Mouse (Mus musculus) adrenal gland (tissue): ENCODE results near the gene Wipf3.

Source experiments
- intact Hi-C: fragments of 180-260 bp; cut with DNase I; formaldehyde crosslinking; loops from one replicate; pipeline ENCODE4 v1.15.1; 2025

Gene Wipf3

GRCm38 (mm10) chr6:54472846-54473715 lies 43.7 kb downstream of the Wipf3 start:
- intact Hi-C loops: no loop called here

DNA sequence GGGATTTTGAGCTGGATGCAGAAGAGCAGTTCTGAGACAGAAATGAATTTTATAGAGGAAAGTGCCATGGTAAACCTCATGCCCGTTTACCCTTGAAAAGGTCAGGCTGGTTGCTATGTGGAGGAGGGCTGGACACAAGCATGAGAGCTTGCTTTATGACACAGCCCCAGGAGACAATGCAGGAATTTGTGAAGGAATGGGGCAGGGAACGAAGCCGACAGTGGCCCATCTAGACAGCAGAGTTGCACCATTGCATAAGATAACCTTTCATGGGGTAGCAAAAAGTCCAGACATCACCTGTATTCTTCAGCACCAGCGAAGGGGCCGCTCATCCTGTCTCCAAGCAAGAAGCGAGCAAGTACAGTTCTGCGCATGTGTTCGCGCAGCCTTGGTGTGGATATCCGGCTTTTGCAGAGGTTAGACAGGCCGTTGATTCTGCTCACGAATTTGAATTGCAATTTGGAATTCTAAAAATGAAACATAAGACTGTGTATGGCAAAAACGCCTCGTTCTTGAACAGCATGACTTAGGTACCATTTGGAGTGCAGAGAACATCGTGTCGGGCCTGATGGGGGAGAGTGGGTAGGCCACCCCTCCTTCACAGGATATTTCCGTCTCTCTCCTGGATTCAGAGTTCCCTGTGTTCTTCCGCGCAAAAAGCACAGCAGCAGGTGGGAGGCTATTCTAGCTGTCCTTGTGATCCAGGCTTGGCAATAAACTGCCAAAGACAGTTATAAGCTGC lies 46.7 kb downstream of the Wipf3 start:
- intact Hi-C loops: loop anchor here (5.0 kb wide), 1 partner anchor 64 kb away; no protein-coding TSS in a partner anchor

DNA sequence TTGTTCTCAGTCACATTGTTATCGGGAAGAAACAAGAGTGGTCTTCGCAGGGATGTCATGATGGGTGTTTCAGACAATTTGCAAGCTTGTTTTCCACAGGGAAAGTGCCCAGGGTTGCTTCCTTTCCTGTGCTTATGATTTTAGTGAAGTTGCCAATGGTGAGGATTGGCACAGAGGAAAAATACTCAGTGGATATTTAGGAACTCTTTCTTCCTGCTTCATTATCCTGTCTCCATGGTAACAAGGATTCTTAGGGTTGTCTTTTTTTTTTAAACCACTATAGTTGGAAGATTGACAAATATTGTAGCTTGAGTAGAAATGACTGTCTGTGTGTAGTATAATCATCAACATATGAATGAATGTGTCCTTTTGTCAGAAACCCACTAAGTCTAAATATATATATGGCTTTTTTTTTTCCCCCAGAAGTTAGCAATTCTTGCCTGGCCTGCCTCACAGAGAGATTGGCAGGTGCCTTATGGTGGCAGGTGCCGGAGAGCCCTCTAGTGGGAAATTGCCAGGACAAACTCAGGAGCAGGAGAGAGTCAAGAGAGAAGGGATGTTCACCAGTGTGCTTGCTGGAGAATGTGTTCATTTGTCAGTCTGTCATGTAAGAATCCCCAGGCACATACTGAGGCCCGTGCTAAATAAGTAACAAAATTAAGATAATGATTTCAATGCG lies 49.4 kb downstream of the Wipf3 start:
- intact Hi-C loops: loop anchor here (2.0 to 5.0 kb wide), 2 partner anchors 66 to 86 kb away; no protein-coding TSS in a partner anchor

DNA sequence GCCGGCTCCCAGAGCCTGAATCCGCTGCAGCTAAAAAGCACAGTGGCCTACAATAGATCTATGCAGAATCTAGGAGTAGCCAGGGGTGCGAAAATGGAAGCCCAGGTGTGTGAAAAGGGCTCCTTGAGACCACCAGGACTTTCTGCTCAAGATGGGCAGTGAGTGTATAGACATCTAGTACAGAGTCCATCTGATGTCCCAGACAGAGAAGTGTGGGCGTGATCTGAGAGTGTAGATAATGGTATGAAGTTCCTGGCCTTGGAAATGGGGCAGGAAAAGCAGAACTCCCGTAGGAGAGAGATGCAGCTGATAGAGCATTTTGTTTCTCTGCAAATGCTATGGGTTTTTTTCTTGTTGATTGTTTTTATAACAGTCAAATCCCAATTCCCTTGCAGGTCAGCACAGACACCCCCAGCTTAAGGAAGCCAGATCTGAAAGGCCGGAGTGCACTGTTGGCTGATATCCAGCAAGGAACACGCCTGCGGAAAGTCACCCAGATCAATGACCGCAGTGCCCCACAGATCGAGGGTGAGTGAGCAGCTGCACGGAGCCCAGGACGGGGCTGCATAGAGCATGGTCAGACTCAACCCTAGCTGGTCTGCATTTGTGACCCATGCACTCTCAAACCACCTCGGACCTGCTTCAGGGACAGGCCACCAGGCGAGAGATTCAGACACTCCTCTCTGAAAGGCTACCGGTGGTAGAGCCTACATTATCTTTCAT lies 52.1 kb downstream of the Wipf3 start:
- intact Hi-C loops: no loop called here

DNA sequence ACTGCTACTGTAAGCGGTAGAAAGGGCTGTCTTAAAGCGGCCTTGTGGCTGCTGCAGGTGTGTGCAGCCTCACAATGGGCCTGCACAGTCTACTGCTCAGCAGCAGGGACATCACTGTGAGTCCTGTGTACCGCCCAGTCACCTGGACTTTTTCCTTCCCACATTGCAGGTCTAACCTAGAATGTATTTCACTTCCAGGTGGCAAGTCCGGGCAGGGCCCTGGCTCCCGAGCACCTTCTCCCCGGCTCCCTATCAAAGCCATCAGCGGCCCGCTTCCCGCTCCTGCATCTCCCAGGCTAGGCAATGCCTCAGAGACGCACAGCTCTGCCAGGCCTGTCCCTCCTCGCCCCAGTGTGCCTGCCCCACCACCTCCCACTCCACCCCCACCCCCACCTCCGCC lies 55.6 kb downstream of the Wipf3 start:
- intact Hi-C loops: no loop called here

GRCm38 (mm10) chr6:54485435-54485901 lies 56.1 kb downstream of the Wipf3 start:
- intact Hi-C loops: no loop called here

DNA sequence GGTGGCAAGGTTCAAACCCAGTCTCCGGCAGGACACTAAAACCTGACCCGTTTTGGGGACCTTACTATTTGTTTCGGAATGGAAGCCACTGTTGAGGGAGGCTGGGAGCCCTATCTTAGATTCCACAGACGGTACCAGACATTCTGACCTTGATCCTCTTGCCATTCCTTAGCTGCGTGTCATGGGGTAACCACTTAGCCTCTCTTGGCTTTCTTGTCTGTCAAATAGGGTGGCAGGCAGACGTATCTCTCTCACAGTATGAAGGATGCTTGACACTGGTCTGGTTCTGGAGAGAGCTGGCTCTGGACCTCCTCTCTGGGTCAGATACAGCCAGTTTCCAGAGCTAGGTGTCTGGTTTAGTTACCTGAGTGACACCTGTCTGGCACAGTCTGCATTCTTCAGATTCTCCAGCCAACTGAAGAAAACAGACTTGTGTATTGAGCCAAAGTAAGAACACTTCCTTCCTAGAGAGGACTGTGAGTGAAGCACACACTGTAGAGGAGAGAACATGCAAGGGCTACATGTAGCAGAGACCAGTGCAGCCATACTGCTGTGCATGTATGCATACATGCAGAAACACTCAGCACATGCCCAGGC lies 56.7 kb downstream of the Wipf3 start:
- intact Hi-C loops: no loop called here

DNA sequence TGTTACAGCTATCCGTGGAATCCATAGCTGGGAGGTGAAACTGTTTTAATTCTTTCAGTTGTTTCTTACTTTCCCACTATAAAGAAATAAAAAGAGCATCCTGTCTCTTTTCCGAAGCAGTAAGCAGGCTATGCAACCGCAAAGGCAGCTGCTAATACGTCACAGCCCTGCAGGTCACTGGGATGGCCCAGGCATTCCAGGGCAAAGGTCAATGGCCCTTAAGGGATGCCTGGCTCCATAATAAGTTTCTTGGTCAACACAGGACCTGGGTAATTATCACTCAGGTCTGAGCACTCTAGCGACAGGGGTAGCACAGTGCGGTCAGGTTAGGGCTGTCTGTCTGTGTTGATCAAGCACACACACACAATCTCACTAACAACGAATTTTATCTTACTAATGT lies 61.7 kb downstream of the Wipf3 start:
- intact Hi-C loops: no loop called here

GRCm38 (mm10) chr6:54494097-54494496 lies 64.7 kb downstream of the Wipf3 start:
- intact Hi-C loops: no loop called here

- intact Hi-C loops: no loop called here
Measured at GRCm38 (mm10) chr6:54494612-54495398, 65.4 kb downstream of the Wipf3 start.

- intact Hi-C loops: no loop called here
Measured at GRCm38 (mm10) chr6:54496214-54496613, 66.8 kb downstream of the Wipf3 start.

DNA sequence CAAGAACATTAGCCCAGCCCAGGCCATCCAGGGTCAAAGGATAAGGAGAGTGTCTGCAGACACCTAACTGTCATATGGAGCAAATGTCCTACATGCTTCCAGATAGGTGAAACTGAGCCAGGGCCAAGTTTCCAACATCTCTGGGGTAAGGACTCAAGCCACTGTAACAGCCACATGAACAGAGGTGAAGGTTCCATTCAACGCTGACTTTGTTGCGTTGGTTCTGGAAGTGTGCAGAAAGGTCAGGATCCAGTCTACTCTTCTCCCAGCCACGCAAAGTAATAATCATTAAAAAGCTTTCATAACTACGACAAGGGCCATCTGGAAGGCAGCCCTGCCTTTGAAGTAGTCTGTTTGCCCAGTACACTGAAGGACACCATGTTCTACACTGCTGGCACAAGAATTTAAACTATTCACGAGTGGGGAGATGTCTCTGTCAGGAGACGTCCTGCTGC lies 73.3 kb downstream of the Wipf3 start:
- intact Hi-C loops: no loop called here

GRCm38 (mm10) chr6:54506318-54506717 lies 76.9 kb downstream of the Wipf3 start:
- intact Hi-C loops: loop anchor here (2.0 kb wide), 1 partner anchor 116 kb away; no protein-coding TSS in a partner anchor

DNA sequence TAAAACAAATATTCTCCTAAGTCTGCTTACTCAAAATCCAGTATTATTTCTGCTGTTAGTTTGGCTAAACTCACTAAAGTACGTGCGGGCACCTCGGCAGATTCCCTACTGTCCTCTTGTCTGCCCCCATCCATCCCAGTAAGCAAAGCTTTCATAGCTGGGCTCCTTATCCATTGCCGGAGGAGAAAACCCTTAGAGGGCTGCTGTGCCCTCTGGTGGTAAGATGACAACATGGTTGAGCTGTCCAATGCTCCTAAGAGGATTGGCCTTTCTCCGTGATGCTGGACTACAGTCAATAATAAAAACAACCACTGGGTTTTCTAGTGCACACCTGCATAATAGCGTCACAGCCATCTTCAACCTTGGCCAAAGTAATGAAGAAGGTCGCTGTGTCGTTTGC lies 77.6 kb downstream of the Wipf3 start:
- intact Hi-C loops: loop anchor here (2.0 kb wide), 1 partner anchor 116 kb away; no protein-coding TSS in a partner anchor

GRCm38 (mm10) chr6:54507808-54508207 lies 78.4 kb downstream of the Wipf3 start:
- intact Hi-C loops: loop anchor here (2.0 kb wide), 1 partner anchor 117 kb away; no protein-coding TSS in a partner anchor

- intact Hi-C loops: no loop called here
Measured at GRCm38 (mm10) chr6:54508256-54508793, 78.9 kb downstream of the Wipf3 start.

- intact Hi-C loops: no loop called here
Measured at GRCm38 (mm10) chr6:54509264-54509663, 79.9 kb downstream of the Wipf3 start.

- intact Hi-C loops: no loop called here
Measured at GRCm38 (mm10) chr6:54512256-54512655, 82.9 kb downstream of the Wipf3 start.

GRCm38 (mm10) chr6:54516512-54517134 lies 87.2 kb downstream of the Wipf3 start:
- intact Hi-C loops: no loop called here
